13 mouse cellular contexts compared by ENCODE assay signal in the genomic region with DNA sequence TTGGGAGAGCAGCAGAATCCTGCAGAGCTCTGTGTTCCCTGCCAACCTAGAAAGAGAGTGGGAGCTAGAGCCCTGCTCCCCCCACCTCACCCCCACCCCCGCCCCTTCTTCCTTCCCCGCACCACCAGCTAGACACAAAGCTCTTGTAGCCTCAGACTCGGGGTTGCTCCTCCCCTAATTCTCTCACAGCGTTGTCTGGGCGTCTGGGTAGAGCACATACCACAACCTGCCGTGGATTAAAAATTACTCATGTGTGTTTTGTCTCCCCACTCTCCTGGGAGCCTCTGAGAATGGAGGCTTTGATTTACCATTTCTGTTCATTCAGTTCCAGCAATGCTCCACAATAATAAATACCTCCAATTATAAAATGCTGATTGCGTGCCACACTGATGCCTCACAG.
DNase-seq lines count a peak whose midpoint lies in the region; ATAC-seq lines count a peak whose summit lies in the region.
"Had no signal": no experiment of that assay in that cellular context is flagged by ENCODE, and none has a peak within 500 bp of the region (broad histone marks: within the 10 kb centered on the region; RNA-seq: fewer than 3 reads in every experiment).

No protein-coding gene starts in this region.

- no peak overlapping the region for H3K4me2 ChIP-seq in heart, embryonic 11.5 days
- H3K4me2 ChIP-seq in embryonic facial prominence, embryonic 11.5 days (ENCODE audit: low read depth, low read length): no peak overlapping the region; the same call in 1 of the 2 replicates
- H3K4me2 ChIP-seq in hindbrain, embryonic 12.5 days (replicated peaks): no peak overlapping the region
- no peak overlapping the region for H3K4me2 ChIP-seq in midbrain, embryonic 11.5 days
- no peak overlapping the region for H3K4me2 ChIP-seq in liver, embryonic 12.5 days
- H3K4me2 ChIP-seq: liver, embryonic 11.5 days had no signal

- H3K36me3 ChIP-seq in heart, embryonic 11.5 days (ENCODE audit: control insufficient read depth, insufficient read depth, low read length): peaks cover 6% of the 10 kb centered on the region; the same call in 1 of the 2 replicates
- peaks cover 2% of the 10 kb centered on the region; the same call in 1 of the 2 replicates for H3K36me3 ChIP-seq in embryonic facial prominence, embryonic 11.5 days (replicated peaks; ENCODE audit: control insufficient read depth, insufficient read depth, low read depth, low read length)
- H3K36me3 ChIP-seq in hindbrain, embryonic 12.5 days: no peaks in the 10 kb centered on the region
- 0 out of 2 replicates have a peak, but pooled peaks cover under 1% of the 10 kb centered on the region for H3K36me3 ChIP-seq in midbrain, embryonic 11.5 days (ENCODE audit: control insufficient read depth, insufficient read depth, low read length)
- no peaks in the 10 kb centered on the region for H3K36me3 ChIP-seq in liver, embryonic 12.5 days

- no peak for ATAC-seq in heart, embryonic 11.5 days (replicated peaks; ENCODE audit: insufficient number of reproducible peaks, low FRiP score, low TSS enrichment)
- ATAC-seq in embryonic facial prominence, embryonic 11.5 days (replicated peaks; ENCODE audit: insufficient number of reproducible peaks, low FRiP score, low TSS enrichment, low read depth): no peak
- ATAC-seq in hindbrain, embryonic 12.5 days (ENCODE audit: low FRiP score): no peak; the same call in 1 of the 2 replicates
- peak; percentile 56; the same call in 1 of the 2 replicates for ATAC-seq in midbrain, embryonic 11.5 days (ENCODE audit: low FRiP score)
- no peak for ATAC-seq in liver, embryonic 12.5 days

- WGBS in heart, embryonic 11.5 days (ENCODE audit: insufficient replicate concordance): 34% methylated on average over 7 of the region's 7 CpGs
- whole genome bisulfite sequencing in embryonic facial prominence, embryonic 11.5 days: 33% methylated on average over 7 of the region's 7 CpGs
- 26% methylated on average over 7 of the region's 7 CpGs for WGBS in hindbrain, embryonic 12.5 days
- WGBS in midbrain, embryonic 11.5 days: 23% methylated on average over 7 of the region's 7 CpGs
- 63% methylated on average over 7 of the region's 7 CpGs for WGBS in liver, embryonic 12.5 days (ENCODE audit: insufficient replicate concordance)

- H3K9ac ChIP-seq in heart, embryonic 11.5 days (ENCODE audit: low read depth, low read length): no peak overlapping the region
- H3K9ac ChIP-seq in embryonic facial prominence, embryonic 11.5 days (replicated peaks; ENCODE audit: low read length): no peak overlapping the region
- no peak overlapping the region for H3K9ac ChIP-seq in hindbrain, embryonic 12.5 days
- no peak overlapping the region for H3K9ac ChIP-seq in midbrain, embryonic 11.5 days (ENCODE audit: low read length)
- no peak overlapping the region for H3K9ac ChIP-seq in liver, embryonic 12.5 days

- 0 out of 2 replicates have a peak overlapping the region, but pooled peaks have one; percentile 15 for H3K27ac ChIP-seq in heart, embryonic 11.5 days (ENCODE audit: low read depth, low read length)
- 0 out of 2 replicates have a peak overlapping the region, but pooled peaks have one; percentile 56 for H3K27ac ChIP-seq in embryonic facial prominence, embryonic 11.5 days (replicated peaks; ENCODE audit: low read depth, low read length)
- H3K27ac ChIP-seq in hindbrain, embryonic 12.5 days: peak overlapping the region; percentile 64
- H3K27ac ChIP-seq in midbrain, embryonic 11.5 days (ENCODE audit: low read depth, low read length): no peak overlapping the region; the same call in 1 of the 2 replicates
- H3K27ac ChIP-seq in liver, embryonic 12.5 days: no peak overlapping the region
- H3K27ac ChIP-seq: macrophage had no signal

- peaks cover 44% of the 10 kb centered on the region for H3K4me1 ChIP-seq in heart, embryonic 11.5 days (ENCODE audit: control insufficient read depth, insufficient read depth, low read length)
- H3K4me1 ChIP-seq in embryonic facial prominence, embryonic 11.5 days (ENCODE audit: control insufficient read depth, insufficient read depth, low read length): peaks cover 5% of the 10 kb centered on the region
- H3K4me1 ChIP-seq in hindbrain, embryonic 12.5 days: peaks cover 38% of the 10 kb centered on the region
- H3K4me1 ChIP-seq in midbrain, embryonic 11.5 days (ENCODE audit: control insufficient read depth, insufficient read depth, low read length): peaks cover 15% of the 10 kb centered on the region
- no peaks in the 10 kb centered on the region for H3K4me1 ChIP-seq in liver, embryonic 12.5 days

- no peaks in the 10 kb centered on the region for H3K27me3 ChIP-seq in heart, embryonic 11.5 days (ENCODE audit: control insufficient read depth, insufficient read depth, low read length)
- no peaks in the 10 kb centered on the region for H3K27me3 ChIP-seq in embryonic facial prominence, embryonic 11.5 days (ENCODE audit: control insufficient read depth, insufficient read depth, low read length)
- no peaks in the 10 kb centered on the region for H3K27me3 ChIP-seq in hindbrain, embryonic 12.5 days
- H3K27me3 ChIP-seq in midbrain, embryonic 11.5 days (ENCODE audit: control insufficient read depth, insufficient read depth, low read length): no peaks in the 10 kb centered on the region
- no peaks in the 10 kb centered on the region for H3K27me3 ChIP-seq in liver, embryonic 12.5 days (replicated peaks)

- no peak for DNase-seq in heart, adult 18-20 months
- DNase-seq in embryonic facial prominence, embryonic 11.5 days (ENCODE audit: low spot score): peak; percentile 46
- no peak for DNase-seq in midbrain, embryonic 11.5 days (ENCODE audit: low spot score, missing footprints)
- no peak for DNase-seq in adrenal gland, adult 2 months
- no peak for DNase-seq in cerebellum, postnatal 25 days
- DNase-seq: heart, postnatal 10 days; kidney, adult 2 months; thymus, adult 18-20 months had no signal

- H3K4me3 ChIP-seq in heart, embryonic 11.5 days (ENCODE audit: low read depth, low read length): no peak overlapping the region
- H3K4me3 ChIP-seq in embryonic facial prominence, embryonic 11.5 days (ENCODE audit: low read depth, low read length): no peak overlapping the region
- H3K4me3 ChIP-seq in hindbrain, embryonic 12.5 days: no peak overlapping the region
- H3K4me3 ChIP-seq in midbrain, embryonic 11.5 days (ENCODE audit: low read depth, low read length): no peak overlapping the region
- H3K4me3 ChIP-seq in liver, embryonic 12.5 days: no peak overlapping the region

- H3K9me3 ChIP-seq in heart, embryonic 11.5 days (replicated peaks; ENCODE audit: control insufficient read depth, low read length): no peaks in the 10 kb centered on the region
- no peaks in the 10 kb centered on the region for H3K9me3 ChIP-seq in embryonic facial prominence, embryonic 11.5 days (replicated peaks; ENCODE audit: control insufficient read depth, low read length)
- H3K9me3 ChIP-seq in hindbrain, embryonic 12.5 days (replicated peaks): no peaks in the 10 kb centered on the region
- no peaks in the 10 kb centered on the region for H3K9me3 ChIP-seq in midbrain, embryonic 11.5 days (ENCODE audit: control insufficient read depth, low read length)
- no peaks in the 10 kb centered on the region for H3K9me3 ChIP-seq in liver, embryonic 12.5 days (replicated peaks)

Comparison
In these comparisons a context has a peak if more than half of its experiments do, and no peak if none do; other contexts are left out.
1. H3K27ac ChIP-seq: peak in heart, embryonic 11.5 days (single experiment), embryonic facial prominence, embryonic 11.5 days (single experiment) and hindbrain, embryonic 12.5 days (single experiment); none in midbrain, embryonic 11.5 days (single experiment) and liver, embryonic 12.5 days (single experiment).